Mouse (Mus musculus): Measurements from ENCODE around the gene Ccp110. TPM values are rescaled to one million over a fixed set of nuclear protein-coding genes. Genes with fewer than 3 reads are reported as not detected.

Ccp110 gene
- total and polyA plus RNA-seq, 3 experiments, result 10.6 to 16.3 (median 13.4) TPM

GRCm38 (mm10) chr7:118704001-118704850, 8.1 kb upstream of the Ccp110 start:
- no peaks in the 10 kb centered on the region for H3K9me3 ChIP-seq (replicated peaks; ENCODE audit: low read length)
- in situ Hi-C loops (cut with MboI; ENCODE audit: low pct_ligation_motif_present, low pct_unique_long_range_greater_than_20kb, low sequenced_read_pairs) (no loop called here), dilution Hi-C loops (cut with MboI; ENCODE audit: extremely low pct_ligation_motif_present, extremely low pct_unique_long_range_greater_than_20kb, low sequenced_read_pairs) (no loop called here)
- H3K79me2 ChIP-seq (replicated peaks; ENCODE audit: control insufficient read depth, extremely low read depth, insufficient read depth, poor library complexity, severe bottlenecking), result peaks cover 48% of the 10 kb centered on the region
- peaks cover 6 to 20% of the 10 kb centered on the region in 2 experiments for H3K36me3 ChIP-seq (replicated peaks in 1 of 2; ENCODE audit: control insufficient read depth in 1 of 2, insufficient read depth in 1 of 2, low read length in 1 of 2)
- peak; percentile 27 for DNase-seq (ENCODE audit: extremely low read depth)
- peak overlapping the region; percentile 94 for H3K9ac ChIP-seq (ENCODE audit: insufficient read depth, low read depth)
- peak overlapping the region; percentile 83; the same call in 1 of the 2 replicates for H3K27ac ChIP-seq (ENCODE audit: insufficient read depth, low read depth)
- H3K4me2 ChIP-seq (ENCODE audit: insufficient read depth, low read depth, poor library complexity, severe bottlenecking), result peak overlapping the region; percentile 99
- TF ChIP-seq MXI1 (IDR thresholded peaks at IDR 0.05; ENCODE audit: low read depth, low read length) (0 out of 2 replicates have a peak, but pooled peaks have one; percentile 19), CHD1 (IDR thresholded peaks at IDR 0.05; ENCODE audit: low read depth, low read length) (peak; percentile 27), POLR2A (IDR thresholded peaks at IDR 0.05; ENCODE audit: low read depth, low read length) (no peak)
- H3K4me3 ChIP-seq (replicated peaks in 1 of 3; ENCODE audit: low read depth in 2 of 3, low read length in 2 of 3, poor library complexity in 1 of 3), result peak overlapping the region; percentile 70 to 94 (median 79)
- H3K27me3 ChIP-seq (replicated peaks), result no peaks in the 10 kb centered on the region
- H3K4me1 ChIP-seq (ENCODE audit: control insufficient read depth in 1 of 2, insufficient read depth in 2 of 2), result peaks cover 8 to 37% of the 10 kb centered on the region in 2 experiments

DNA sequence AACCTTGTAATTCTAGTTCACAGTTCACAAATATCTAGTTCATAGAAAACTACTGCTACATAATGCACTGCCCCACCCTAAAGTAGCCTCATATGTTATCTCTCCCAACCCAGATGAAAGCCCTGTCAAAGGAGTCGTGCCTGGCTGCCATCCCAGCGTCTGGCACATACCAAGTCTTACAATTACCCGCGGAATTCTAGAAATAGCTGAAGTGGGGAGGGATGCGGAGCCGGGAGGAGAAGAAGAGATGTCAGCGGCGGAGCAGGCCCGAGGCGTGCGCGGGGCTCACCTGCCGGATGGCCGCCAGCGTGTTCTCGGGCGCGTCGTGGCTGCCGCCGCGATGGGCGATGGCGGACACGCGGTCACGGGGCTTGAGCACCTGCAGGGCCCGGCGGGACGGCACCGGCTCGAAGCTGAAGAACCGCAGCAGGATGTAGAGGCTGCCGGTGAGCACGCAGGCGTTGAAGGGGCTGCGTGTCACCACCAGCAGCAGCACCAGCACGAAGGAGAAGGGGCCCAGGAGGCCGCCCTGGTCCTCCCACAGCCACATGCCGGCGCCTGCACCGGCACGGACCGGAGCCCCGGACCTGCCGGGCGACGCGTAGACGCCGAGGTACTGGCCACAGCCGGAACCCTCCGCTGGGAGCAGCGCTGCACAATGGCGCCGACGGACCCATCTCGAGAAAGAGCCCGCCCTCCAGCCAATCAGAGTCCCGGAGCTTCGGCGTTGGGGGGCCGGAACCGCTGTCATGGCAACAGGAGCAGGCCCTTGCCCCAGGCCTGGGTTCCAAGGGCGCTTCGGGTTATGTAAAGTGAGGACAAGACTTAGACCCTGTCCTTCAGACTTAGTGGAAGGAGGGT, 7.0 kb upstream of the Ccp110 start, which contains the start of gene Gde1:
TSS of gene Gde1 (minus strand) at position 678 of the 861 bp plus-strand sequence.
- peak within 1 kb of the TSS; percentile 59 for H3K27ac ChIP-seq (ENCODE audit: insufficient read depth, low read depth)
- dilution Hi-C loops (cut with MboI; ENCODE audit: extremely low pct_ligation_motif_present, extremely low pct_unique_long_range_greater_than_20kb, low sequenced_read_pairs) (no loop called here), in situ Hi-C loops (cut with MboI; ENCODE audit: low pct_ligation_motif_present, low pct_unique_long_range_greater_than_20kb, low sequenced_read_pairs) (no loop called here)
- TF ChIP-seq ZMIZ1 (IDR thresholded peaks at IDR 0.05; ENCODE audit: low read depth, low read length) (peak; percentile 67; the same call in 1 of the 2 replicates), TCF12 (IDR thresholded peaks at IDR 0.05; ENCODE audit: low read depth, low read length) (peak; percentile 63; the same call in 1 of the 2 replicates), JUN (IDR thresholded peaks at IDR 0.05; ENCODE audit: insufficient read depth, low read depth, low read length) (no peak), SIN3A (IDR thresholded peaks at IDR 0.05; ENCODE audit: low read length) (peak; percentile 74; the same call in 1 of the 2 replicates), ZKSCAN1 (IDR thresholded peaks at IDR 0.05; ENCODE audit: borderline replicate concordance, low read depth, low read length) (no peak), TBP (conservative IDR thresholded peaks at IDR 0.05; ENCODE audit: low read depth, low read length) (no peak; the same call in 1 of the 2 replicates), RCOR1 (conservative IDR thresholded peaks at IDR 0.05; ENCODE audit: low read depth, low read length) (no peak), POLR2AphosphoS2 (IDR thresholded peaks at IDR 0.05; ENCODE audit: low read depth, low read length) (no peak), MEF2A (IDR thresholded peaks at IDR 0.05; ENCODE audit: borderline replicate concordance, low read depth, low read length) (no peak), IRF4 (IDR thresholded peaks at IDR 0.05; ENCODE audit: low read depth, low read length) (no peak; the same call in 1 of the 2 replicates), MXI1 (IDR thresholded peaks at IDR 0.05; ENCODE audit: low read depth, low read length) (peak; percentile 93; the same call in 1 of the 2 replicates), ZNF384 (IDR thresholded peaks at IDR 0.05; ENCODE audit: low read depth, low read length) (no peak), E2F4 (IDR thresholded peaks at IDR 0.05; ENCODE audit: insufficient replicate concordance, low read depth, low read length) (no peak), ELF1 (IDR thresholded peaks at IDR 0.05; ENCODE audit: low read depth, low read length) (peak; percentile 70), GABPA (IDR thresholded peaks at IDR 0.05; ENCODE audit: insufficient replicate concordance, low read depth, low read length) (no peak), MAZ (IDR thresholded peaks at IDR 0.05; ENCODE audit: low read depth, low read length) (0 out of 2 replicates have a peak, but pooled peaks have one; percentile 53), ZC3H11A (IDR thresholded peaks at IDR 0.05; ENCODE audit: low read depth, low read length) (no peak), POLR2A (IDR thresholded peaks at IDR 0.05; ENCODE audit: low read depth, low read length) (peak; percentile 88), ETS1 (conservative IDR thresholded peaks at IDR 0.05; ENCODE audit: low read depth, low read length) (no peak), MAX (IDR thresholded peaks at IDR 0.05; ENCODE audit: low read length) (0 out of 2 replicates have a peak, but pooled peaks have one; percentile 53), MYC (IDR thresholded peaks at IDR 0.05; ENCODE audit: low read depth, low read length) (no peak), CHD1 (IDR thresholded peaks at IDR 0.05; ENCODE audit: low read depth, low read length) (no peak), KAT2A (IDR thresholded peaks at IDR 0.05; ENCODE audit: insufficient replicate concordance, low read length) (no peak), UBTF (IDR thresholded peaks at IDR 0.05; ENCODE audit: low read depth, low read length) (peak; percentile 89), MAFK (IDR thresholded peaks at IDR 0.05; ENCODE audit: insufficient replicate concordance, low read length) (no peak), CHD2 (IDR thresholded peaks at IDR 0.05; ENCODE audit: low read length) (no peak), PAX5 (IDR thresholded peaks at IDR 0.05; ENCODE audit: low read length) (no peak)

More for the DNA sequence above, 7.0 kb upstream of the Ccp110 start, which contains the start of gene Gde1:
- Histone ChIP-seq H3K9ac (ENCODE audit: insufficient read depth, low read depth) (peak within 1 kb of the TSS; percentile 94), H3K4me3 (replicated peaks in 1 of 3; ENCODE audit: low read depth in 2 of 3, low read length in 2 of 3, poor library complexity in 1 of 3) (peak within 1 kb of the TSS; percentile 70 to 94 (median 79)), H3K4me1 (ENCODE audit: control insufficient read depth in 1 of 2, insufficient read depth in 2 of 2) (peaks cover 6 to 29% of the 10 kb centered on the region in 2 experiments), H3K9me3 (replicated peaks; ENCODE audit: low read length) (no peaks in the 10 kb centered on the region), H3K27me3 (replicated peaks) (no peaks in the 10 kb centered on the region), H3K36me3 (replicated peaks in 1 of 2; ENCODE audit: control insufficient read depth in 1 of 2, insufficient read depth in 1 of 2, low read length in 1 of 2) (peaks cover 6 to 11% of the 10 kb centered on the region in 2 experiments), H3K4me2 (ENCODE audit: insufficient read depth, low read depth, poor library complexity, severe bottlenecking) (peak within 1 kb of the TSS; percentile 99), H3K79me2 (replicated peaks; ENCODE audit: control insufficient read depth, extremely low read depth, insufficient read depth, poor library complexity, severe bottlenecking) (peaks cover 41% of the 10 kb centered on the region)
- DNase-seq (ENCODE audit: extremely low read depth), result peak; percentile 92

Measured in CH12.LX (cell line).